Mouse (Mus musculus) erythroblast, embryonic 14.5 days (primary cell): ENCODE measurements around the gene Vwa3b. TPM values are rescaled to one million over a fixed set of nuclear protein-coding genes. Genes with fewer than 3 reads are reported as not detected.

Source experiments
- H3K27me3 ChIP-seq: 2 replicates; pipeline ENCODE4 v1.6.1; 2012; ENCODE audit warnings: inconsistent platforms; ENCODE audit not compliant: control insufficient read depth
- H3K36me3 ChIP-seq: 2 replicates; pipeline ENCODE4 v1.6.1; 2012; ENCODE audit warnings: mild to moderate bottlenecking, inconsistent platforms; ENCODE audit not compliant: control insufficient read depth
- H3K4me1 ChIP-seq: 2 replicates; pipeline ENCODE4 v1.6.1; 2012; ENCODE audit warnings: inconsistent platforms; ENCODE audit not compliant: control insufficient read depth
- H3K4me3 ChIP-seq: replicated peaks from 2 replicates; pipeline ENCODE3; 2012; ENCODE audit warnings: moderate library complexity, mild to moderate bottlenecking, inconsistent platforms
- H3K9me3 ChIP-seq: 2 replicates; pipeline ENCODE4 v1.6.1; 2012; ENCODE audit warnings: low read length, inconsistent platforms, mixed read lengths; ENCODE audit not compliant: control insufficient read depth
- GATA1 ChIP-seq: IDR thresholded peaks from 2 replicates; pipeline ENCODE4 v1.6.1; 2012; ENCODE audit warnings: low read length, inconsistent platforms, mixed read lengths
- TAL1 ChIP-seq: IDR thresholded peaks from 3 replicates; pipeline ENCODE4 v1.6.1; 2012; ENCODE audit warnings: low read length, inconsistent platforms, mixed read lengths
- polyA plus RNA-seq: library from polyadenylated mRNA; stranded (reverse); fragments of >175 nt; gene quantifications from 2 replicates; pipeline ENCODE4 v1.2.3, GENCODE M21; 2012

Gene Vwa3b
- polyA plus RNA-seq, 1 experiment: not detected

DNA sequence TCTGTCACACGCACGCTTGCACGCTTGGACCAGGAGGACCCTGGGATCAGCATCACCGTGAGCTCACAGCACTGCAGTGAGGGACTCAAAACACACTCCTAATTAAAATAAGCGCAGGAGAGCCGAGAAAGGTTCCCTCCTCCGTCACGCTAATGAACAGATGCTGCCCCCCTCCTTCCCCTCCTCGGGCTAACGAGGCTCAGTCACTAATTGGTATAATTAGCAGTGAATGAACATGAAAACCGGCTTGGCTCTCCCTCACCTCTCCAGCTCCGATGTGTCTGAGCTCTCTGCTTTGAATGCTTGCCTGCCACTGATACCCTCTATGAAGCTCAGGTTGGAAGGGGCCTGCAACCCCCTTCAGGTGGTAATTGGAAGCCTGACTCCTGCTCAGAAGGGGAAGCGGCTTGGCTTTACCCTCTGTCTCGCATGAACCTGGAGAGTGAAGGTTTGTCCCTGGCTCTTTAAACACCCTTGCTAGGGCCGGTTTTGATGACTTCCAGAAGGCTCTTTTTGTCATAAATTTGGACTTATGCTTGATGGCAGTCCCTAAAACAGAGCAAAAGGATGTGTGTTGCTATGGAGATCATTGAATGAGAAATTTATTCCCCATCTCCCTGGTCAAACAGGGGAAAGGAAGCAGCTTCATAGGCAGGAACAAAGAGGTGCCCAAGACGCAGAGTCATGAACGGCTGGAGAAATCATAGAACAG lies 71.1 kb downstream of the Vwa3b start:
- H3K27me3 ChIP-seq: no peaks in the 10 kb centered on the region
- no peaks in the 10 kb centered on the region for H3K4me1 ChIP-seq
- no peaks in the 10 kb centered on the region for H3K36me3 ChIP-seq
- H3K9me3 ChIP-seq: peaks cover 5% of the 10 kb centered on the region
- no peak for TF ChIP-seq GATA1
- TF ChIP-seq TAL1: no peak
- no peak overlapping the region for H3K4me3 ChIP-seq

- H3K9me3 ChIP-seq: peaks cover 5% of the 10 kb centered on the region
- TF ChIP-seq TAL1: no peak
- no peak for TF ChIP-seq GATA1
- H3K4me1 ChIP-seq: no peaks in the 10 kb centered on the region
- no peaks in the 10 kb centered on the region for H3K27me3 ChIP-seq
- no peak overlapping the region for H3K4me3 ChIP-seq
- H3K36me3 ChIP-seq: no peaks in the 10 kb centered on the region
These were observed 71.7 kb downstream of the Vwa3b start for GRCm38 (mm10) chr1:37098094-37098555.

DNA sequence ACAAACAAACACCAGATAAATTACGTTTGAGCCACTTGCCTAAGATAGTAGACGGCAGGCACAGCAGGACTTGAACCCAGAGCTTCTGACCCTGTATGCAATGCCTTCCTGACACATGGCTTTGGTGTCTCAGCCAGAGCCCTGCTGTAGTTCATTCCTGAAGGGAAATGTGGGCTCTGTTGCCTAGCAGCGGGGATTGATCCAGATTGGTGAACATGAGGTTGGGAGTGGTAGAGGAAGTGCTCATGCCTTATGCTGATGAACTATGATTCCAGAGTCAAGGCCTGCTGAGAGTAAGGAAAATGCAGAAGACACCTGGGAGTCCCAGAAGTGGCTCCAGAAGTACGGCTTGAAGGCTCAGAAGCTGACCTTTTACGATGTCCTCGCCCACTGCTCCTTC lies 74.0 kb downstream of the Vwa3b start:
- H3K36me3 ChIP-seq: no peaks in the 10 kb centered on the region
- no peak overlapping the region for H3K4me3 ChIP-seq
- no peaks in the 10 kb centered on the region for H3K9me3 ChIP-seq
- H3K4me1 ChIP-seq: no peaks in the 10 kb centered on the region
- TF ChIP-seq TAL1 (no peak), GATA1 (no peak)
- no peaks in the 10 kb centered on the region for H3K27me3 ChIP-seq

GRCm38 (mm10) chr1:37101016-37101415 lies 74.6 kb downstream of the Vwa3b start:
- Histone ChIP-seq H3K4me1 (no peaks in the 10 kb centered on the region), H3K27me3 (no peaks in the 10 kb centered on the region), H3K36me3 (no peaks in the 10 kb centered on the region), H3K4me3 (no peak overlapping the region), H3K9me3 (no peaks in the 10 kb centered on the region)
- TF ChIP-seq GATA1 (no peak), TAL1 (no peak)

DNA sequence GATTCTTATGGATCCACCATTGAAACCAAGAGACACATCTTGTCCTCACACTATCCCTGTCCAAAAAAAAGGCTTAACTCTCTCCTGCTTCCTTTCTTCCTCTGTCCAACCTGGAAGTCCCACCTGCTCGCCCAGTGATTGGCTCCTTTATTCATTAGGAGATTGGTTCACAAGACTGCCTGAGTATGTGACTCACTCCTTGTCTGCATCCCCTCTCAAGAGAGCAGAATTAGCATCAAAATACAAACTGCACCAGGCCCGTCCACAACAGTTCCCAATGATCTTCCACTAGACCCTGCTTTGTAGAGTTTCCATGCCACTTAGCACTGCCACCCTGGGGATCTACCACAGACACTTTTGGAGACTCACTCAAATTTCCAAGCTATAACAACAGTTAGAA lies 75.3 kb downstream of the Vwa3b start:
- Histone ChIP-seq H3K4me3 (no peak overlapping the region), H3K36me3 (no peaks in the 10 kb centered on the region)
- TF ChIP-seq GATA1 (no peak), TAL1 (no peak)

GRCm38 (mm10) chr1:37105194-37105593 lies 78.8 kb downstream of the Vwa3b start:
- H3K36me3 ChIP-seq: no peaks in the 10 kb centered on the region
- no peak overlapping the region for H3K4me3 ChIP-seq
- no peaks in the 10 kb centered on the region for H3K9me3 ChIP-seq
- TF ChIP-seq TAL1 (no peak), GATA1 (no peak)
- no peaks in the 10 kb centered on the region for H3K27me3 ChIP-seq
- no peaks in the 10 kb centered on the region for H3K4me1 ChIP-seq

More for the DNA sequence above, 75.3 kb downstream of the Vwa3b start:
- no peaks in the 10 kb centered on the region for H3K9me3 ChIP-seq
- no peaks in the 10 kb centered on the region for H3K4me1 ChIP-seq
- no peaks in the 10 kb centered on the region for H3K27me3 ChIP-seq

DNA sequence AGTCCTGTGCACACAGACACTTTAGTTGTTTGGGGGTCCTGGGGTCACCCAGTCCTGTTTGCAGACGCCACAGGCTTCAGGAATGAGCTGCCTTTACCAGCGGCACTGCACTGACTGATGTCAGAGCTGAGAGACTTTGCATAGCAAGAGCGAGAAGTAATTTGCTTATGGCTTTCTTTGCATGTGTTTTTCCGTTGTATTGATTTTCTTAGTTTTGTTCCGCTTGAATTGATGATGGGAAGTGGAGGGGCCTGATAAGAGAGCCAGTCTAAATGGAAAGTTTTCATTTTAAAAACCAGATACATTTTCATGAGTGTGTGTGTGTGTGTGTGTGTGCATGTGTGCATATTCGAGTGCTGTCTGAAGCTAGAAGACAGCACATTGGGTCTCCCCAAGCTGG lies 87.4 kb downstream of the Vwa3b start:
- TF ChIP-seq TAL1 (no peak), GATA1 (no peak)
- H3K4me1 ChIP-seq: no peaks in the 10 kb centered on the region
- no peaks in the 10 kb centered on the region for H3K9me3 ChIP-seq
- no peaks in the 10 kb centered on the region for H3K27me3 ChIP-seq
- H3K36me3 ChIP-seq: no peaks in the 10 kb centered on the region
- H3K4me3 ChIP-seq: no peak overlapping the region

- Histone ChIP-seq H3K27me3 (no peaks in the 10 kb centered on the region), H3K4me1 (no peaks in the 10 kb centered on the region), H3K36me3 (no peaks in the 10 kb centered on the region), H3K9me3 (no peaks in the 10 kb centered on the region), H3K4me3 (no peak overlapping the region)
- TF ChIP-seq TAL1 (no peak), GATA1 (no peak)
These were observed 89.5 kb downstream of the Vwa3b start for GRCm38 (mm10) chr1:37115847-37116246.

- TF ChIP-seq TAL1 (no peak), GATA1 (no peak)
- Histone ChIP-seq H3K9me3 (no peaks in the 10 kb centered on the region), H3K4me1 (no peaks in the 10 kb centered on the region), H3K36me3 (no peaks in the 10 kb centered on the region), H3K4me3 (no peak overlapping the region), H3K27me3 (no peaks in the 10 kb centered on the region)
These were observed 90.2 kb downstream of the Vwa3b start for GRCm38 (mm10) chr1:37116574-37116973.

GRCm38 (mm10) chr1:37117964-37118363 lies 91.6 kb downstream of the Vwa3b start:
- H3K4me1 ChIP-seq: no peaks in the 10 kb centered on the region
- no peaks in the 10 kb centered on the region for H3K27me3 ChIP-seq
- H3K9me3 ChIP-seq: no peaks in the 10 kb centered on the region
- TF ChIP-seq TAL1: no peak
- TF ChIP-seq GATA1: no peak
- H3K36me3 ChIP-seq: no peaks in the 10 kb centered on the region
- no peak overlapping the region for H3K4me3 ChIP-seq
